Mouse (Mus musculus): Measurements from ENCODE around the gene Htr6. TPM values are rescaled to one million over a fixed set of nuclear protein-coding genes. Genes with fewer than 3 reads are reported as not detected.

Gene Htr6
- polyA plus RNA-seq, 1 experiment = 1.8 TPM

GRCm38 (mm10) chr4:139086984-139087383, 11.6 kb upstream of the Htr6 start:
- DNase-seq (ENCODE audit: low read depth) = no peak

GRCm38 (mm10) chr4:139086037-139086436, 10.7 kb upstream of the Htr6 start:
- TF ChIP-seq CTCF (IDR thresholded peaks at IDR 0.05; ENCODE audit: borderline replicate concordance, extremely low read depth, insufficient read depth, insufficient read length) (peak; percentile 79), POLR2A (IDR thresholded peaks at IDR 0.05; ENCODE audit: borderline replicate concordance, extremely low read depth, insufficient read depth, insufficient read length, poor library complexity, severe bottlenecking) (no peak)
- peak; percentile 92 for DNase-seq (ENCODE audit: low read depth)

More at GRCm38 (mm10) chr4:139086984-139087383, 11.6 kb upstream of the Htr6 start:
- no peak for TF ChIP-seq CTCF (IDR thresholded peaks at IDR 0.05; ENCODE audit: borderline replicate concordance, extremely low read depth, insufficient read depth, insufficient read length)
- TF ChIP-seq POLR2A (IDR thresholded peaks at IDR 0.05; ENCODE audit: borderline replicate concordance, extremely low read depth, insufficient read depth, insufficient read length, poor library complexity, severe bottlenecking) = no peak

GRCm38 (mm10) chr4:139085337-139085736, 10.0 kb upstream of the Htr6 start:
- no peak for DNase-seq (ENCODE audit: low read depth)
- TF ChIP-seq POLR2A (IDR thresholded peaks at IDR 0.05; ENCODE audit: borderline replicate concordance, extremely low read depth, insufficient read depth, insufficient read length, poor library complexity, severe bottlenecking) (no peak), CTCF (IDR thresholded peaks at IDR 0.05; ENCODE audit: borderline replicate concordance, extremely low read depth, insufficient read depth, insufficient read length) (no peak)

- TF ChIP-seq CTCF (IDR thresholded peaks at IDR 0.05; ENCODE audit: borderline replicate concordance, extremely low read depth, insufficient read depth, insufficient read length) = no peak
- TF ChIP-seq POLR2A (IDR thresholded peaks at IDR 0.05; ENCODE audit: borderline replicate concordance, extremely low read depth, insufficient read depth, insufficient read length, poor library complexity, severe bottlenecking) = no peak
- DNase-seq (ENCODE audit: low read depth) = peak; percentile 94
Measured at GRCm38 (mm10) chr4:139082790-139083564, 7.6 kb upstream of the Htr6 start.

GRCm38 (mm10) chr4:139081270-139081931, 6.0 kb upstream of the Htr6 start:
- DNase-seq (ENCODE audit: low read depth) = peak; percentile 63
- no peak for TF ChIP-seq POLR2A (IDR thresholded peaks at IDR 0.05; ENCODE audit: borderline replicate concordance, extremely low read depth, insufficient read depth, insufficient read length, poor library complexity, severe bottlenecking)
- TF ChIP-seq CTCF (IDR thresholded peaks at IDR 0.05; ENCODE audit: borderline replicate concordance, extremely low read depth, insufficient read depth, insufficient read length) = no peak

- no peak for DNase-seq (ENCODE audit: low read depth)
- TF ChIP-seq POLR2A (IDR thresholded peaks at IDR 0.05; ENCODE audit: borderline replicate concordance, extremely low read depth, insufficient read depth, insufficient read length, poor library complexity, severe bottlenecking) = no peak
- TF ChIP-seq CTCF (IDR thresholded peaks at IDR 0.05; ENCODE audit: borderline replicate concordance, extremely low read depth, insufficient read depth, insufficient read length) = no peak
Measured at GRCm38 (mm10) chr4:139080259-139080658, 4.9 kb upstream of the Htr6 start.

GRCm38 (mm10) chr4:139079439-139079838, 4.1 kb upstream of the Htr6 start:
- TF ChIP-seq CTCF (IDR thresholded peaks at IDR 0.05; ENCODE audit: borderline replicate concordance, extremely low read depth, insufficient read depth, insufficient read length) (no peak), POLR2A (IDR thresholded peaks at IDR 0.05; ENCODE audit: borderline replicate concordance, extremely low read depth, insufficient read depth, insufficient read length, poor library complexity, severe bottlenecking) (no peak)
- no peak for DNase-seq (ENCODE audit: low read depth)

GRCm38 (mm10) chr4:139078726-139079125, 3.4 kb upstream of the Htr6 start:
- DNase-seq (ENCODE audit: low read depth) = peak; percentile 70
- TF ChIP-seq CTCF (IDR thresholded peaks at IDR 0.05; ENCODE audit: borderline replicate concordance, extremely low read depth, insufficient read depth, insufficient read length) = peak; percentile 15; the same call in 1 of the 2 replicates
- TF ChIP-seq POLR2A (IDR thresholded peaks at IDR 0.05; ENCODE audit: borderline replicate concordance, extremely low read depth, insufficient read depth, insufficient read length, poor library complexity, severe bottlenecking) = no peak

GRCm38 (mm10) chr4:139078313-139078712, 2.9 kb upstream of the Htr6 start:
- TF ChIP-seq POLR2A (IDR thresholded peaks at IDR 0.05; ENCODE audit: borderline replicate concordance, extremely low read depth, insufficient read depth, insufficient read length, poor library complexity, severe bottlenecking) = no peak
- peak; percentile 56; the same call in 1 of the 2 replicates for TF ChIP-seq CTCF (IDR thresholded peaks at IDR 0.05; ENCODE audit: borderline replicate concordance, extremely low read depth, insufficient read depth, insufficient read length)
- DNase-seq (ENCODE audit: low read depth) = peak; percentile 65

- DNase-seq (ENCODE audit: low read depth) = no peak
- TF ChIP-seq CTCF (IDR thresholded peaks at IDR 0.05; ENCODE audit: borderline replicate concordance, extremely low read depth, insufficient read depth, insufficient read length) (peak; percentile 35; the same call in 1 of the 2 replicates), POLR2A (IDR thresholded peaks at IDR 0.05; ENCODE audit: borderline replicate concordance, extremely low read depth, insufficient read depth, insufficient read length, poor library complexity, severe bottlenecking) (no peak)
Measured at GRCm38 (mm10) chr4:139075915-139076314, 545 bp upstream of the Htr6 start.

GRCm38 (mm10) chr4:139074060-139074459, 1.3 kb downstream of the Htr6 start:
- no peak for TF ChIP-seq CTCF (IDR thresholded peaks at IDR 0.05; ENCODE audit: borderline replicate concordance, extremely low read depth, insufficient read depth, insufficient read length)
- TF ChIP-seq POLR2A (IDR thresholded peaks at IDR 0.05; ENCODE audit: borderline replicate concordance, extremely low read depth, insufficient read depth, insufficient read length, poor library complexity, severe bottlenecking) = no peak
- no peak for DNase-seq (ENCODE audit: low read depth)
